Mouse (Mus musculus): ENCODE results near the gene Mucl3.

DNA sequence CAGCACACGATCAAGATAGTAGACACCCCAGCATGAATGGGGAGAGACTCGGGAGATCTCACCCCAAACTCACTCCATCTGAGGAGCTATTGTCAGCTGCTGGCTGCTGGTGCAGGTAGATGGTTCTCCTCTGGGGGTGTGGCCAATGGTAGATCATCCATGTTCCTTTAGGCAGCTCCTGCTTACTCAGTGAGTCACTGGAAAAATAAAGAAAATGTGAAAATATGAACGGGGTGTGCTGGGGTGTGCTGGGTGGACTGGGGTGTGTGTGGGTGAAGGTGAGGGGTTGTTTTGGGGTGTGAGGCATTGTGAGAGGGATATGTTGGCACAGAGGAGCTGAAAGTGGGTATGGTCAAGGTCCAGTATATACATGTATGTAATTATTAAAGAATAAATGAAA lies 46.1 kb downstream of the Mucl3 start:
- no peak for TF ChIP-seq CTCF (IDR thresholded peaks at IDR 0.05; ENCODE audit: low read depth)
- no peak for TF ChIP-seq EP300 (IDR thresholded peaks at IDR 0.05; ENCODE audit: low read depth)

Data from liver, postnatal 0 days (tissue).